Mouse (Mus musculus) G1E (cell line): Measurements from ENCODE around the gene Gm9945.

Experiments
- CTCF ChIP-seq: IDR thresholded peaks from 2 replicates; pipeline ENCODE4 v1.5.1; 2012; ENCODE audit warnings: low read depth, low read length, inconsistent platforms, mixed read lengths
- GATA1 ChIP-seq: IDR thresholded peaks from 2 replicates; pipeline ENCODE4 v1.6.1; 2012; ENCODE audit warnings: borderline replicate concordance, low read length, inconsistent platforms, mixed read lengths
- GATA2 ChIP-seq: IDR thresholded peaks from 2 replicates; pipeline ENCODE4 v1.6.1; 2012; ENCODE audit warnings: low read depth, low read length, inconsistent platforms, borderline replicate concordance
- POLR2AphosphoS5 ChIP-seq: IDR thresholded peaks from 2 replicates; pipeline ENCODE4 v1.6.1; 2012; ENCODE audit warnings: low read depth, low read length, inconsistent platforms; ENCODE audit not compliant: insufficient replicate concordance
- TAL1 ChIP-seq: conservative IDR thresholded peaks from 2 replicates; pipeline ENCODE4 v1.6.1; 2012; ENCODE audit warnings: low read depth, low read length, inconsistent platforms, mixed read lengths

DNA sequence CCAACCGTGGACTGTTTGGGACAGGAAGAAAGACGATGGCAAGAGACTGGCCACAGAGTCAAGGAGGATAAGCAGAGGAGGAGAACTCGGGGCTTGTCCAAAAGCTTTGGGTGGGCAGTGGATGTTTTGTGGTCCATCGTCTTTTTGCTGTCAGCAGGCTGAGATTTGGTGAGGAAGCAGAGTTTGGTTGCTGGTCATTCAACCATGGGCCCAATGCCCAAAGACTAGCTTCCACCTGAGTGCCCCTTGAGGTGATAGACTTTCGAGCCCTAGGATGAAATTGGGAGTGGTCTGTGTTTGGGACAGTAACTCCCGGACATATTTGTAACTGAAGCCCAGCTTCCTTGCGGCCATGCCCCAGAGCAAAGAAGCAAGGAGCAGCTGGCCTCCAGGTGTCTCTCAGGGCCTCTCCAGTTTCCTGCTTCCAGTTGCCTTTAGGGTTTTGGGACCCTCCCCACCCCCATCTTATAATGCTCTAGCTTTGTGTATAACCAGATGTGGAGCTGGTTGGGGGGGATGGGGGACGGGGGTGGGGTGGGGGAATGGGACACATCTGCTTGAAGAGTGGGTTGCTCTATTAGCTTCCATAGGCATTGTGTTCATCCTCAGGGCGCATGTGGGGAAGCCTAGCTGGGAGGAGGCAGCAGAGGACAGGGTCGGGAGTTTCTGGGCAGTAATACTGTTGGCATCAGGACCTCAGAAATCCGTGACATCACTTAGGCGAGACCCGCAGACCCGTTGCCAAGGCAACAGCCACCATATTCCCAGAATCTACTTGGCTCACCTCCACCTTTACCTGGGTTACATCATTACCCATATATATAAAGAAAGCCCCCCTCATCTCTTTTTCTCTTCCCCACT is 43.8 kb downstream of the Gm9945 start:
- TF ChIP-seq GATA1 (no peak), CTCF (no peak), POLR2AphosphoS5 (no peak), TAL1 (no peak), GATA2 (no peak)
